Mouse (Mus musculus): ENCODE data around the gene Dennd2a. TPM values are rescaled to one million over a fixed set of nuclear protein-coding genes. Genes with fewer than 3 reads are reported as not detected.

Gene Dennd2a
- polyA plus RNA-seq, 1 experiment from 2014 or later, result 15.6 TPM

DNA sequence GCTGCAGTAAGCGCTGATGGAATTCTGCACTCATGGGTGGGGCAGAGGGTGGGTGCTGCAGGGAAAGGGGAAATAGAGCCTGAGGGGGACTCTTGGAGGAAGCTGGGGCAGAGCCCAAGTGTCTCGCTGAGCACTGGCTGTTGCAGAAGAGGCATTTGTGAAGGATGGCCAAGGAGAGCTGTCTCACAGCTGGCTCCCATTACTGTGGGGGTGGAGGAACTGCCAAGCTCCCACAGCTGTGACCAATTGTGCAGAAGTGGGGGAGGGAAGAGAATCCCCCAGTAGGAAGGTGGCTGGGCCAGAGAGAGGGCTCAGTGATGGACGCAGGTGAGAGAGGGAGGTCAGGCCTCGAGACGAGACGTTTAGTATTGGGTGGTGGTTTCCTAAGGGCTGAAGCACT is 83.2 kb downstream of the Dennd2a start:
- H3K36me3 ChIP-seq (ENCODE audit: control insufficient read depth, insufficient read depth, low read length), result no peaks in the 10 kb centered on the region
- no peaks in the 10 kb centered on the region for H3K27me3 ChIP-seq (ENCODE audit: control insufficient read depth, insufficient read depth, low read depth, low read length)
- H3K9ac ChIP-seq (ENCODE audit: low read depth, low read length), result no peak overlapping the region
- H3K27ac ChIP-seq (ENCODE audit: low read length), result no peak overlapping the region
- ATAC-seq, result no peak
- peaks cover 4% of the 10 kb centered on the region; the same call in 1 of the 2 replicates for H3K4me1 ChIP-seq (ENCODE audit: control insufficient read depth, insufficient read depth, low read length)
- H3K4me2 ChIP-seq (ENCODE audit: low read length), result no peak overlapping the region
- H3K9me3 ChIP-seq (replicated peaks; ENCODE audit: control insufficient read depth, low read length, poor library complexity, severe bottlenecking), result no peaks in the 10 kb centered on the region
- H3K4me3 ChIP-seq (ENCODE audit: low read depth, low read length), result no peak overlapping the region
- 79% methylated on average over 6 of the region's 6 CpGs for WGBS

DNA sequence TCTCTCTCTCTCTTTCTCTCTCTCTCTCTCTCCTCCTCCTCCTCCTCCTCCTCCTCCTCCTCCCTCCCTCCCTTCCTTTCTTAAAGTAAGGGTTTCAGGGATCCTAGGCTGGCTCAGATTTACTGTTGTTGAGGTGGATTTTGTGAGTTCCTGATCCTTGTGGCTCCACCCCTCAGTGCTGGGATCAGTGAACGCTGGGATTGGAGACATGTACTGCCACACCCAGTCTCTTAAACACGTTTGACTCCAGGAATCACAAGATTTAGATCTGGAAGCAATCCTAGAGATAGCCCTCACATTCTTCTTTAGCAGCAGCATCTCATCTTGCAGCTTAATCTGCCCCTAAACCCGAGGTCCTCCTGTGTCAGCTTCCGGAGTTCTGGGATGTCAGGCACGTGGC is 84.8 kb downstream of the Dennd2a start:
- no peak overlapping the region for H3K4me2 ChIP-seq (ENCODE audit: low read length)
- 79% methylated on average over 5 of the region's 5 CpGs for WGBS

DNA sequence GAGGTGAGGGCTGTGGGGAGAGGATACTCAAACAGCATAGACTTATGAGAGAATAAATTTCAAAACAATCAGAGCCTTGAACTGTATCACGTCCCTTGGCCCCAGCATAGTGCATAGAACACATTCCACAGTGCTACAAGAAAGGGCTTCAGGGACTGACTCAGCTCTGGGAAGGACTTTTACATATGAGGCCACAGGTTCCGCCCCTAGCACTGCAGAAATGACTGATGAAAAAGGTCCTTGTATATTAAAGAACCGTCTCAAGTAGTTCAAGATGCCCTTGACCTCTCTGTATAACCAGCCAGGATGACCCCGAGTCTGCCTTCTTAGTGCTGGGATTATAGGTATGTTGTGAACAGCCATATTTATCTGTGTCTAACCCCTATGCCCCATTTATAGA is 85.4 kb downstream of the Dennd2a start:
- Histone ChIP-seq H3K9ac (ENCODE audit: low read depth, low read length) (no peak overlapping the region), H3K36me3 (ENCODE audit: control insufficient read depth, insufficient read depth, low read length) (peaks cover 6% of the 10 kb centered on the region; the same call in 1 of the 2 replicates), H3K4me1 (ENCODE audit: control insufficient read depth, insufficient read depth, low read length) (no peaks in the 10 kb centered on the region), H3K4me3 (ENCODE audit: low read depth, low read length) (no peak overlapping the region), H3K4me2 (ENCODE audit: low read length) (no peak overlapping the region), H3K9me3 (replicated peaks; ENCODE audit: control insufficient read depth, low read length, poor library complexity, severe bottlenecking) (no peaks in the 10 kb centered on the region), H3K27ac (ENCODE audit: low read length) (no peak overlapping the region), H3K27me3 (ENCODE audit: control insufficient read depth, insufficient read depth, low read depth, low read length) (no peaks in the 10 kb centered on the region)
- no peak for ATAC-seq
- WGBS, result 88% methylated on average over 4 of the region's 4 CpGs

More for the DNA sequence above, 84.8 kb downstream of the Dennd2a start:
- no peak overlapping the region for H3K27ac ChIP-seq (ENCODE audit: low read length)
- no peak for ATAC-seq
- no peak overlapping the region for H3K9ac ChIP-seq (ENCODE audit: low read depth, low read length)
- H3K9me3 ChIP-seq (replicated peaks; ENCODE audit: control insufficient read depth, low read length, poor library complexity, severe bottlenecking), result no peaks in the 10 kb centered on the region
- no peak overlapping the region for H3K4me3 ChIP-seq (ENCODE audit: low read depth, low read length)
- H3K36me3 ChIP-seq (ENCODE audit: control insufficient read depth, insufficient read depth, low read length), result peaks cover 6% of the 10 kb centered on the region; the same call in 1 of the 2 replicates
- H3K27me3 ChIP-seq (ENCODE audit: control insufficient read depth, insufficient read depth, low read depth, low read length), result no peaks in the 10 kb centered on the region
- H3K4me1 ChIP-seq (ENCODE audit: control insufficient read depth, insufficient read depth, low read length), result no peaks in the 10 kb centered on the region

DNA sequence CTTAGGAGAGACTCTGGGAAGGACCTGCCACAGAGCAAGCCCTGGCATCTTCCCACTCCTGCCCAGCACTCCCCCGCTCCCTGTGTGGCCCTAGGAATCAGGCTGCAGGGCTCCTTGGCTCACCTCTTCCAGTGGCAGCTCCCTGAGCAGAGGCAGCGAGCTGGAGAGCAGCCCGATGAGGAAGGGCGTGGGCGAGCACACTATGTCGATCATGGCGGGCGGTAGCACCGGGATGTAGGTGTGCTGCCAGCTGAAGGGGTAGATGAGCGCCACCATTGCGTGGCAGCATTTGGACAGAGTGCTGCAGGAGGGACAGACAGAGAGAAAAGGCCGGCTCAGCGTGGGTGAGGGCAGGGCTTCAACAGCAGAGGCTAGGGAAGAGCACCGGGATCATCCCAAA is 87.6 kb downstream of the Dennd2a start:
- Histone ChIP-seq H3K9me3 (replicated peaks; ENCODE audit: control insufficient read depth, low read length, poor library complexity, severe bottlenecking) (no peaks in the 10 kb centered on the region), H3K4me3 (ENCODE audit: low read depth, low read length) (no peak overlapping the region), H3K9ac (ENCODE audit: low read depth, low read length) (no peak overlapping the region), H3K4me2 (ENCODE audit: low read length) (no peak overlapping the region), H3K27ac (ENCODE audit: low read length) (no peak overlapping the region), H3K36me3 (ENCODE audit: control insufficient read depth, insufficient read depth, low read length) (peaks cover 6% of the 10 kb centered on the region; the same call in 1 of the 2 replicates), H3K27me3 (ENCODE audit: control insufficient read depth, insufficient read depth, low read depth, low read length) (no peaks in the 10 kb centered on the region), H3K4me1 (ENCODE audit: control insufficient read depth, insufficient read depth, low read length) (no peaks in the 10 kb centered on the region)
- WGBS, result 95% methylated on average over 13 of the region's 14 CpGs
- ATAC-seq, result no peak

- H3K27me3 ChIP-seq (ENCODE audit: control insufficient read depth, insufficient read depth, low read depth, low read length), result no peaks in the 10 kb centered on the region
- H3K4me1 ChIP-seq (ENCODE audit: control insufficient read depth, insufficient read depth, low read length), result no peaks in the 10 kb centered on the region
- peaks cover 6% of the 10 kb centered on the region; the same call in 1 of the 2 replicates for H3K36me3 ChIP-seq (ENCODE audit: control insufficient read depth, insufficient read depth, low read length)
- WGBS, result 92% methylated on average over 5 of the region's 5 CpGs
- no peak overlapping the region for H3K4me2 ChIP-seq (ENCODE audit: low read length)
- ATAC-seq, result no peak
- no peaks in the 10 kb centered on the region for H3K9me3 ChIP-seq (replicated peaks; ENCODE audit: control insufficient read depth, low read length, poor library complexity, severe bottlenecking)
- no peak overlapping the region for H3K9ac ChIP-seq (ENCODE audit: low read depth, low read length)
- no peak overlapping the region for H3K4me3 ChIP-seq (ENCODE audit: low read depth, low read length)
- no peak overlapping the region for H3K27ac ChIP-seq (ENCODE audit: low read length)
Measured at GRCm38 (mm10) chr6:39469427-39469826, 88.2 kb downstream of the Dennd2a start.

GRCm38 (mm10) chr6:39462621-39463538 is 94.8 kb downstream of the Dennd2a start:
- H3K4me1 ChIP-seq (ENCODE audit: control insufficient read depth, insufficient read depth, low read length), result peaks cover 2% of the 10 kb centered on the region; the same call in 1 of the 2 replicates
- peak; percentile 79; the same call in 1 of the 2 replicates for ATAC-seq
- H3K4me2 ChIP-seq (ENCODE audit: low read length), result no peak overlapping the region
- no peak overlapping the region for H3K4me3 ChIP-seq (ENCODE audit: low read depth, low read length)
- H3K9me3 ChIP-seq (replicated peaks; ENCODE audit: control insufficient read depth, low read length, poor library complexity, severe bottlenecking), result no peaks in the 10 kb centered on the region
- H3K27me3 ChIP-seq (ENCODE audit: control insufficient read depth, insufficient read depth, low read depth, low read length), result no peaks in the 10 kb centered on the region
- no peak overlapping the region for H3K27ac ChIP-seq (ENCODE audit: low read length)
- no peaks in the 10 kb centered on the region; the same call in 1 of the 2 replicates for H3K36me3 ChIP-seq (ENCODE audit: control insufficient read depth, insufficient read depth, low read length)
- H3K9ac ChIP-seq (ENCODE audit: low read depth, low read length), result no peak overlapping the region
- WGBS, result 49% methylated on average over 16 of the region's 16 CpGs

- Histone ChIP-seq H3K9me3 (replicated peaks; ENCODE audit: control insufficient read depth, low read length, poor library complexity, severe bottlenecking) (no peaks in the 10 kb centered on the region), H3K27ac (ENCODE audit: low read length) (no peak overlapping the region), H3K4me1 (ENCODE audit: control insufficient read depth, insufficient read depth, low read length) (peaks cover 2% of the 10 kb centered on the region; the same call in 1 of the 2 replicates), H3K27me3 (ENCODE audit: control insufficient read depth, insufficient read depth, low read depth, low read length) (no peaks in the 10 kb centered on the region), H3K4me2 (ENCODE audit: low read length) (no peak overlapping the region), H3K36me3 (ENCODE audit: control insufficient read depth, insufficient read depth, low read length) (no peaks in the 10 kb centered on the region; the same call in 1 of the 2 replicates), H3K9ac (ENCODE audit: low read depth, low read length) (no peak overlapping the region), H3K4me3 (ENCODE audit: low read depth, low read length) (no peak overlapping the region)
- ATAC-seq, result no peak
- WGBS, result 97% methylated on average over 11 of the region's 11 CpGs
Measured at GRCm38 (mm10) chr6:39460040-39460439, 97.6 kb downstream of the Dennd2a start.

- Histone ChIP-seq H3K4me1 (ENCODE audit: control insufficient read depth, insufficient read depth, low read length) (no peaks in the 10 kb centered on the region), H3K9me3 (replicated peaks; ENCODE audit: control insufficient read depth, low read length, poor library complexity, severe bottlenecking) (no peaks in the 10 kb centered on the region), H3K36me3 (ENCODE audit: control insufficient read depth, insufficient read depth, low read length) (no peaks in the 10 kb centered on the region; the same call in 1 of the 2 replicates), H3K4me3 (ENCODE audit: low read depth, low read length) (no peak overlapping the region), H3K27ac (ENCODE audit: low read length) (no peak overlapping the region), H3K27me3 (ENCODE audit: control insufficient read depth, insufficient read depth, low read depth, low read length) (no peaks in the 10 kb centered on the region), H3K4me2 (ENCODE audit: low read length) (no peak overlapping the region), H3K9ac (ENCODE audit: low read depth, low read length) (no peak overlapping the region)
- no peak for ATAC-seq
- 81% methylated on average over 8 of the region's 8 CpGs for WGBS
Measured at GRCm38 (mm10) chr6:39455339-39456160, 102.1 kb downstream of the Dennd2a start.

All from midbrain, embryonic 16.5 days (tissue).